Mouse (Mus musculus): ENCODE measurements around the gene Kirrel3. TPM values are rescaled to one million over a fixed set of nuclear protein-coding genes. Genes with fewer than 3 reads are reported as not detected.

The Kirrel3 gene
- polyA plus RNA-seq, 1 experiment from 2014 or later, result 16.1 TPM

- no peaks in the 10 kb centered on the region for H3K36me3 ChIP-seq
- peaks cover 4% of the 10 kb centered on the region; the same call in 1 of the 2 replicates for H3K27me3 ChIP-seq
- 80% methylated on average over 3 of the region's 3 CpGs for WGBS
- H3K27ac ChIP-seq, result no peak overlapping the region
- H3K4me2 ChIP-seq (replicated peaks), result no peak overlapping the region
- no peak overlapping the region for H3K9ac ChIP-seq
- H3K9me3 ChIP-seq (replicated peaks), result no peaks in the 10 kb centered on the region
- ATAC-seq (ENCODE audit: low FRiP score), result no peak
- H3K4me3 ChIP-seq, result no peak overlapping the region
- H3K4me1 ChIP-seq, result peaks cover 14% of the 10 kb centered on the region
Observed at GRCm38 (mm10) chr9:34884942-34885341, 399.2 kb downstream of the Kirrel3 start.

GRCm38 (mm10) chr9:34886746-34887145, 401.1 kb downstream of the Kirrel3 start:
- no peak overlapping the region for H3K27ac ChIP-seq
- no peaks in the 10 kb centered on the region for H3K9me3 ChIP-seq (replicated peaks)
- ATAC-seq (ENCODE audit: low FRiP score), result no peak
- WGBS, result 52% methylated on average over 5 of the region's 5 CpGs
- H3K4me3 ChIP-seq, result no peak overlapping the region
- H3K27me3 ChIP-seq, result no peaks in the 10 kb centered on the region
- no peaks in the 10 kb centered on the region for H3K36me3 ChIP-seq
- H3K4me2 ChIP-seq (replicated peaks), result no peak overlapping the region
- H3K9ac ChIP-seq, result no peak overlapping the region
- peaks cover 13% of the 10 kb centered on the region for H3K4me1 ChIP-seq

- Histone ChIP-seq H3K27ac (no peak overlapping the region), H3K4me1 (peaks cover 8% of the 10 kb centered on the region), H3K36me3 (no peaks in the 10 kb centered on the region), H3K9ac (no peak overlapping the region), H3K9me3 (replicated peaks) (no peaks in the 10 kb centered on the region), H3K4me2 (replicated peaks) (no peak overlapping the region), H3K27me3 (no peaks in the 10 kb centered on the region), H3K4me3 (no peak overlapping the region)
- WGBS, result 41% methylated on average over 2 of the region's 2 CpGs
- ATAC-seq (ENCODE audit: low FRiP score), result no peak
Observed at GRCm38 (mm10) chr9:34887196-34887595, 401.5 kb downstream of the Kirrel3 start.

- H3K9ac ChIP-seq, result no peak overlapping the region
- no peak for ATAC-seq (ENCODE audit: low FRiP score)
- peaks cover 4% of the 10 kb centered on the region for H3K4me1 ChIP-seq
- H3K4me2 ChIP-seq (replicated peaks), result no peak overlapping the region
- H3K4me3 ChIP-seq, result no peak overlapping the region
- 83% methylated on average over 2 of the region's 2 CpGs for WGBS
- H3K9me3 ChIP-seq (replicated peaks), result no peaks in the 10 kb centered on the region
- no peaks in the 10 kb centered on the region for H3K27me3 ChIP-seq
- H3K36me3 ChIP-seq, result no peaks in the 10 kb centered on the region
- no peak overlapping the region for H3K27ac ChIP-seq
Observed at GRCm38 (mm10) chr9:34888298-34888697, 402.6 kb downstream of the Kirrel3 start.

GRCm38 (mm10) chr9:34901216-34901615, 415.5 kb downstream of the Kirrel3 start:
- no peak overlapping the region for H3K4me3 ChIP-seq
- WGBS, result 76% methylated on average over 4 of the region's 4 CpGs
- H3K9me3 ChIP-seq (replicated peaks), result no peaks in the 10 kb centered on the region
- ATAC-seq (ENCODE audit: low FRiP score), result no peak
- no peaks in the 10 kb centered on the region for H3K36me3 ChIP-seq
- H3K27ac ChIP-seq, result no peak overlapping the region
- no peaks in the 10 kb centered on the region for H3K27me3 ChIP-seq
- no peak overlapping the region for H3K4me2 ChIP-seq (replicated peaks)
- H3K9ac ChIP-seq, result no peak overlapping the region
- no peaks in the 10 kb centered on the region for H3K4me1 ChIP-seq

GRCm38 (mm10) chr9:34901888-34902287, 416.2 kb downstream of the Kirrel3 start:
- no peak for ATAC-seq (ENCODE audit: low FRiP score)
- H3K9me3 ChIP-seq (replicated peaks), result no peaks in the 10 kb centered on the region
- H3K9ac ChIP-seq, result no peak overlapping the region
- H3K27ac ChIP-seq, result no peak overlapping the region
- no peaks in the 10 kb centered on the region for H3K36me3 ChIP-seq
- no peaks in the 10 kb centered on the region for H3K4me1 ChIP-seq
- no peak overlapping the region for H3K4me2 ChIP-seq (replicated peaks)
- WGBS, result 60% methylated on average over 2 of the region's 2 CpGs
- H3K4me3 ChIP-seq, result no peak overlapping the region
- H3K27me3 ChIP-seq, result no peaks in the 10 kb centered on the region

GRCm38 (mm10) chr9:34905164-34905563, 419.5 kb downstream of the Kirrel3 start:
- 87% methylated on average over 6 of the region's 6 CpGs for WGBS
- no peaks in the 10 kb centered on the region for H3K27me3 ChIP-seq
- H3K4me2 ChIP-seq (replicated peaks), result no peak overlapping the region
- H3K4me3 ChIP-seq, result no peak overlapping the region
- H3K9ac ChIP-seq, result no peak overlapping the region
- no peaks in the 10 kb centered on the region for H3K36me3 ChIP-seq
- no peak for ATAC-seq (ENCODE audit: low FRiP score)
- no peaks in the 10 kb centered on the region for H3K9me3 ChIP-seq (replicated peaks)
- no peaks in the 10 kb centered on the region for H3K4me1 ChIP-seq
- H3K27ac ChIP-seq, result no peak overlapping the region

- Histone ChIP-seq H3K4me1 (0 out of 2 replicates have a peak, but pooled peaks cover 3% of the 10 kb centered on the region), H3K27ac (no peak overlapping the region), H3K27me3 (no peaks in the 10 kb centered on the region), H3K9me3 (replicated peaks) (no peaks in the 10 kb centered on the region), H3K4me3 (no peak overlapping the region), H3K36me3 (no peaks in the 10 kb centered on the region), H3K9ac (no peak overlapping the region), H3K4me2 (replicated peaks) (no peak overlapping the region)
- 71% methylated on average over 3 of the region's 3 CpGs for WGBS
- no peak for ATAC-seq (ENCODE audit: low FRiP score)
Observed at GRCm38 (mm10) chr9:34908040-34908439, 422.3 kb downstream of the Kirrel3 start.

- H3K36me3 ChIP-seq, result no peaks in the 10 kb centered on the region
- no peak overlapping the region for H3K4me3 ChIP-seq
- WGBS, result 75% methylated on average over 7 of the region's 7 CpGs
- H3K27ac ChIP-seq, result no peak overlapping the region
- no peak overlapping the region for H3K4me2 ChIP-seq (replicated peaks)
- H3K4me1 ChIP-seq, result 0 out of 2 replicates have a peak, but pooled peaks cover 3% of the 10 kb centered on the region
- H3K27me3 ChIP-seq, result no peaks in the 10 kb centered on the region
- no peaks in the 10 kb centered on the region for H3K9me3 ChIP-seq (replicated peaks)
- no peak for ATAC-seq (ENCODE audit: low FRiP score)
- H3K9ac ChIP-seq, result no peak overlapping the region
Observed at GRCm38 (mm10) chr9:34911838-34912237, 426.1 kb downstream of the Kirrel3 start.

- Histone ChIP-seq H3K36me3 (no peaks in the 10 kb centered on the region), H3K4me2 (replicated peaks) (no peak overlapping the region), H3K4me3 (no peak overlapping the region), H3K9me3 (replicated peaks) (no peaks in the 10 kb centered on the region), H3K27me3 (no peaks in the 10 kb centered on the region), H3K9ac (no peak overlapping the region), H3K4me1 (0 out of 2 replicates have a peak, but pooled peaks cover 3% of the 10 kb centered on the region), H3K27ac (no peak overlapping the region)
- peak; percentile 52; the same call in 1 of the 2 replicates for ATAC-seq (ENCODE audit: low FRiP score)
- 74% methylated on average over 2 of the region's 2 CpGs for WGBS
Observed at GRCm38 (mm10) chr9:34912273-34912972, 426.7 kb downstream of the Kirrel3 start.

- no peaks in the 10 kb centered on the region for H3K9me3 ChIP-seq (replicated peaks)
- H3K4me2 ChIP-seq (replicated peaks), result no peak overlapping the region
- ATAC-seq (ENCODE audit: low FRiP score), result peak; percentile 32; the same call in 1 of the 2 replicates
- 0 out of 2 replicates have a peak, but pooled peaks cover 3% of the 10 kb centered on the region for H3K4me1 ChIP-seq
- WGBS, result 7% methylated on average over 5 of the region's 5 CpGs
- no peaks in the 10 kb centered on the region for H3K27me3 ChIP-seq
- no peak overlapping the region for H3K9ac ChIP-seq
- H3K36me3 ChIP-seq, result no peaks in the 10 kb centered on the region
- H3K27ac ChIP-seq, result no peak overlapping the region
- no peak overlapping the region for H3K4me3 ChIP-seq
Observed at GRCm38 (mm10) chr9:34912996-34913395, 427.3 kb downstream of the Kirrel3 start.

GRCm38 (mm10) chr9:34918976-34919375, 433.3 kb downstream of the Kirrel3 start:
- peaks cover 5% of the 10 kb centered on the region; the same call in 1 of the 2 replicates for H3K4me1 ChIP-seq
- WGBS, result 94% methylated on average over 5 of the region's 5 CpGs
- no peak overlapping the region for H3K9ac ChIP-seq
- H3K4me3 ChIP-seq, result no peak overlapping the region
- H3K9me3 ChIP-seq (replicated peaks), result no peaks in the 10 kb centered on the region
- no peaks in the 10 kb centered on the region for H3K36me3 ChIP-seq
- no peak overlapping the region for H3K4me2 ChIP-seq (replicated peaks)
- ATAC-seq (ENCODE audit: low FRiP score), result no peak
- H3K27ac ChIP-seq, result no peak overlapping the region
- H3K27me3 ChIP-seq, result no peaks in the 10 kb centered on the region

- Histone ChIP-seq H3K9me3 (replicated peaks) (no peaks in the 10 kb centered on the region), H3K4me1 (peaks cover 5% of the 10 kb centered on the region; the same call in 1 of the 2 replicates), H3K27me3 (no peaks in the 10 kb centered on the region), H3K4me2 (replicated peaks) (no peak overlapping the region), H3K9ac (no peak overlapping the region), H3K36me3 (no peaks in the 10 kb centered on the region), H3K27ac (no peak overlapping the region), H3K4me3 (no peak overlapping the region)
- ATAC-seq (ENCODE audit: low FRiP score), result no peak
- 86% methylated on average over 3 of the region's 3 CpGs for WGBS
Observed at GRCm38 (mm10) chr9:34920116-34920515, 434.4 kb downstream of the Kirrel3 start.
